Mouse (Mus musculus): ENCODE data around the gene Rexo4. TPM values are rescaled to one million over a fixed set of nuclear protein-coding genes. Genes with fewer than 3 reads are reported as not detected.
A peak's percentile ranks its signal among the peaks of the same experiment; 100 is the strongest.

Rexo4 gene
- total and polyA plus RNA-seq, 3 experiments: 8.4 to 13.1 (median 11.2) TPM

- peak overlapping the region; percentile 67 for H3K4me3 ChIP-seq
- intact Hi-C loops (cut with DNase I): loop anchor here (1.0 to 10.0 kb wide), 3 partner anchors 21 to 302 kb away; no protein-coding TSS in a partner anchor
- TF ChIP-seq EP300 (IDR thresholded peaks at IDR 0.05; ENCODE audit: insufficient read depth, low read depth, low read length) (no peak), CTCF (IDR thresholded peaks at IDR 0.05) (no peak), POLR2A (IDR thresholded peaks at IDR 0.05; ENCODE audit: insufficient read depth, low read depth, low read length) (no peak)
- peaks cover 3% of the 10 kb centered on the region for H3K79me2 ChIP-seq (replicated peaks; ENCODE audit: control insufficient read depth, insufficient read depth, low read length)
- peak overlapping the region; percentile 92 for H3K27ac ChIP-seq
- WGBS: under 1% methylated on average over 49 of the region's 49 CpGs
- peaks cover 2% of the 10 kb centered on the region; the same call in 1 of the 2 replicates for H3K36me3 ChIP-seq (ENCODE audit: control insufficient read depth, insufficient read depth, low read length)
- peak overlapping the region; percentile 99 for H3K9ac ChIP-seq (ENCODE audit: low read depth, low read length)
- no peak for DNase-seq
- no peaks in the 10 kb centered on the region for H3K27me3 ChIP-seq (ENCODE audit: control insufficient read depth, insufficient read depth, low read length)
- H3K4me1 ChIP-seq (ENCODE audit: control insufficient read depth, insufficient read depth, low read length): peaks cover 13% of the 10 kb centered on the region
These were observed 31.5 kb downstream of the Rexo4 start for GRCm38 (mm10) chr2:26932473-26933303.

DNA sequence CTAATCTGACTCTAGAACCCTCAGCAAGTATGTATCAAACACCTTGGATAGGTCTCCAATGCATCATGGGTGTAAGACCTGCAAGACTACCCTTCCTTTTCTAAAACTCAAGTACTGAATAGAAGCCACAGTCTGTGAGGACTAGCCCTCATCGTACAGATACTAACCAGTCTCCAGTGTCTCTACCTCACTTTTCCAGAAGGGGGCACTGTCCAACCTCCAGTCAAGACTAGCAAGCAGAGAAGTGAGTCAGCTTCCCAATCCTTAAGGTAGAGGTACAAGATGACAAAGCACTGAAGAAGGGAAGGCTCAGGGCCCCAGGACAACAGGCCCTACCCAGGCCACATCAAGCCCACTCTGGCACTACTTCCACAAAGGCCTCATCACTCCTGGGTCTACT lies 33.8 kb downstream of the Rexo4 start:
- Histone ChIP-seq H3K4me3 (no peak overlapping the region), H3K9ac (ENCODE audit: low read depth, low read length) (no peak overlapping the region), H3K4me1 (ENCODE audit: control insufficient read depth, insufficient read depth, low read length) (peaks cover 13% of the 10 kb centered on the region), H3K27ac (no peak overlapping the region), H3K79me2 (replicated peaks; ENCODE audit: control insufficient read depth, insufficient read depth, low read length) (peaks cover 6% of the 10 kb centered on the region), H3K36me3 (ENCODE audit: control insufficient read depth, insufficient read depth, low read length) (peaks cover 2% of the 10 kb centered on the region; the same call in 1 of the 2 replicates), H3K27me3 (ENCODE audit: control insufficient read depth, insufficient read depth, low read length) (no peaks in the 10 kb centered on the region)
- peak in 1 of 2 experiments; percentile 52 for DNase-seq
- TF ChIP-seq POLR2A (IDR thresholded peaks at IDR 0.05; ENCODE audit: insufficient read depth, low read depth, low read length): no peak
- TF ChIP-seq CTCF (IDR thresholded peaks at IDR 0.05): peak; percentile 80
- no peak for TF ChIP-seq EP300 (IDR thresholded peaks at IDR 0.05; ENCODE audit: insufficient read depth, low read depth, low read length)
- 21% methylated on average over 1 of the region's 1 CpGs for WGBS
- intact Hi-C loops (cut with DNase I): loop anchor here (2.0 to 10.0 kb wide), 4 partner anchors 34 to 304 kb away; partner anchors contain the start of gene Rexo4

GRCm38 (mm10) chr2:26927745-26928476 lies 36.3 kb downstream of the Rexo4 start:
- Histone ChIP-seq H3K4me3 (no peak overlapping the region), H3K4me1 (ENCODE audit: control insufficient read depth, insufficient read depth, low read length) (peaks cover 13% of the 10 kb centered on the region), H3K79me2 (replicated peaks; ENCODE audit: control insufficient read depth, insufficient read depth, low read length) (peaks cover 6% of the 10 kb centered on the region), H3K9ac (ENCODE audit: low read depth, low read length) (no peak overlapping the region), H3K27ac (no peak overlapping the region), H3K27me3 (ENCODE audit: control insufficient read depth, insufficient read depth, low read length) (no peaks in the 10 kb centered on the region), H3K36me3 (ENCODE audit: control insufficient read depth, insufficient read depth, low read length) (peaks cover 2% of the 10 kb centered on the region; the same call in 1 of the 2 replicates)
- intact Hi-C loops (cut with DNase I): no loop called here
- 70% methylated on average over 6 of the region's 6 CpGs for WGBS
- no peak for DNase-seq
- TF ChIP-seq EP300 (IDR thresholded peaks at IDR 0.05; ENCODE audit: insufficient read depth, low read depth, low read length) (peak; percentile 44; the same call in 1 of the 2 replicates), POLR2A (IDR thresholded peaks at IDR 0.05; ENCODE audit: insufficient read depth, low read depth, low read length) (no peak)

DNA sequence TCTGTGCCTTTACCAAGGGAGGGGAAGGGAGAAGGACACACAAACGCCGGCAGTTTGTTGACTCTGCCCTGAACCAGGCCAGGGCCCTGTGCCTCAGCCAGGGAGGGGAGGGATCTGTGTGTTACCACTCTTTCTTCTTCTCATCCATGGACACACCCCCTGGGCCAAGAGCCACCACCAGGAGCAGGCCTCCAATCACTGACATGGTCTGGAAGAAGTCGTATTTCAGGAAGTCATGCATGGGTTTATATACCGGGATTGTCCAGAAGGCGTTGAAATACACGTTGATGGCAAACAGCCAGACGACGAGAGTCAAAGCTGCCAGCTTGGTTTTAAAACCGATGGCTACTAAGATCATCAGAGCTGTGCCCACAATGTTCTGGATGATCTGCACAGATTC lies 42.4 kb downstream of the Rexo4 start:
- TF ChIP-seq POLR2A (IDR thresholded peaks at IDR 0.05; ENCODE audit: insufficient read depth, low read depth, low read length) (no peak), EP300 (IDR thresholded peaks at IDR 0.05; ENCODE audit: insufficient read depth, low read depth, low read length) (no peak), CTCF (IDR thresholded peaks at IDR 0.05) (no peak)
- 33% methylated on average over 9 of the region's 9 CpGs for WGBS
- no peak overlapping the region for H3K4me3 ChIP-seq
- no peak overlapping the region; the same call in 1 of the 2 replicates for H3K27ac ChIP-seq
- H3K9ac ChIP-seq (ENCODE audit: low read depth, low read length): no peak overlapping the region
- intact Hi-C loops (cut with DNase I): no loop called here
- DNase-seq: peak in 1 of 2 experiments; percentile 33
- H3K36me3 ChIP-seq (ENCODE audit: control insufficient read depth, insufficient read depth, low read length): peaks cover 9% of the 10 kb centered on the region
- peaks cover 1% of the 10 kb centered on the region for H3K79me2 ChIP-seq (replicated peaks; ENCODE audit: control insufficient read depth, insufficient read depth, low read length)
- peaks cover 6% of the 10 kb centered on the region for H3K4me1 ChIP-seq (ENCODE audit: control insufficient read depth, insufficient read depth, low read length)
- H3K27me3 ChIP-seq (ENCODE audit: control insufficient read depth, insufficient read depth, low read length): no peaks in the 10 kb centered on the region

GRCm38 (mm10) chr2:26920190-26920855 lies 43.9 kb downstream of the Rexo4 start:
- Histone ChIP-seq H3K27ac (no peak overlapping the region), H3K79me2 (replicated peaks; ENCODE audit: control insufficient read depth, insufficient read depth, low read length) (no peaks in the 10 kb centered on the region), H3K27me3 (ENCODE audit: control insufficient read depth, insufficient read depth, low read length) (no peaks in the 10 kb centered on the region), H3K4me1 (ENCODE audit: control insufficient read depth, insufficient read depth, low read length) (peaks cover 9% of the 10 kb centered on the region), H3K36me3 (ENCODE audit: control insufficient read depth, insufficient read depth, low read length) (peaks cover 9% of the 10 kb centered on the region), H3K4me3 (no peak overlapping the region), H3K9ac (ENCODE audit: low read depth, low read length) (no peak overlapping the region)
- WGBS: 78% methylated on average over 6 of the region's 6 CpGs
- TF ChIP-seq CTCF (IDR thresholded peaks at IDR 0.05) (no peak), POLR2A (IDR thresholded peaks at IDR 0.05; ENCODE audit: insufficient read depth, low read depth, low read length) (no peak), EP300 (IDR thresholded peaks at IDR 0.05; ENCODE audit: insufficient read depth, low read depth, low read length) (no peak)
- intact Hi-C loops (cut with DNase I): no loop called here
- no peak for DNase-seq

Data from heart, adult 2 months (tissue).